ENCODE assay signal across 16 mouse cellular contexts in the genomic region with DNA sequence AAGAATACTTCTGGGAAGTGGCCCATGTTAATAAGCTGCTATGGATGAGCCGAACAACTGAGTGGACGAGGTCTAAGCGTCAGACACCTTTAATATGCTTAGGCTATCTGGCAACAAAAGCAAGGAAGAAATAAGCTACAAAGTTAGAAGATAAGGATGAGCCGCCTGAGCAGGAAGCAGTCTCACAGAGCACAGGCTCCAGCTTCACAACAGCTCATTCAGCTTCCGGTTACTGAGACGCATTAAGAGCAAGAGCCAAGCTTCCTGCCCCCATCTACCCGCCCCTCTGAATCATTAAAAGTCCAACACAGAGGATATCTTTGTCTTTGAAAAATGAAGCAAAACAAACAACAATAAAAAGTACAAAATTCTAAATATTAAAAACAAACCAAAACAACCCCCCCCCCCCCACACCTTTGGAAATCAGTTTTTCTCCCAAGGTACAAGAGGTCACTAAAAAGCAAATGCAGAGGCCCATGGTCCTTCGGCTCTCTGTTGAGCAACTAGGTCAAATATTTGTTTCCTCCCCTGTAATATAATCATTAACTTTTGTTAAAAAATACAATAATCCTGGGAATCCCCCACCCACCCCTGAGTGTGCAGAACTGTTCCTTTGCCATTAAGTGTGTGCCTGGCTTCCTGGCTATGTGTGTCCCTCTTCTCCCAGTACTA. TPM values are rescaled to one million over a fixed set of nuclear protein-coding genes. Genes with fewer than 3 reads are reported as not detected.
DNase-seq lines count a peak whose midpoint lies in the region; ATAC-seq and TF ChIP-seq lines count a peak whose summit lies in the region.
"Had no signal": no experiment of that assay in that cellular context is flagged by ENCODE, and none has a peak within 500 bp of the region (broad histone marks: within the 10 kb centered on the region; RNA-seq: fewer than 3 reads in every experiment).

No protein-coding gene starts in this region.

- H3K9me3 ChIP-seq in lung, embryonic 14.5 days (ENCODE audit: low read depth, low read length): no peaks in the 10 kb centered on the region
- H3K9me3 ChIP-seq in kidney, postnatal 0 days (replicated peaks; ENCODE audit: low read length): no peaks in the 10 kb centered on the region
- H3K9me3 ChIP-seq in liver, embryonic 11.5 days (ENCODE audit: control insufficient read depth, low read length): no peaks in the 10 kb centered on the region
- no peaks in the 10 kb centered on the region for H3K9me3 ChIP-seq in stomach, embryonic 15.5 days
- H3K9me3 ChIP-seq: forebrain, embryonic 10.5 days; G1E; hindbrain, embryonic 12.5 days; neural tube, embryonic 12.5 days had no signal

- no peak overlapping the region for H3K9ac ChIP-seq in lung, embryonic 14.5 days
- H3K9ac ChIP-seq in kidney, postnatal 0 days (ENCODE audit: low read depth, low read length): no peak overlapping the region
- no peak overlapping the region for H3K9ac ChIP-seq in liver, embryonic 11.5 days (ENCODE audit: low read depth, low read length)
- H3K9ac ChIP-seq in stomach, embryonic 15.5 days: no peak overlapping the region
- H3K9ac ChIP-seq: hindbrain, embryonic 12.5 days; neural tube, embryonic 12.5 days had no signal

- peak; percentile 10 for DNase-seq in lung, embryonic 14.5 days
- no peak for DNase-seq in lung, postnatal 4 days
- peak; percentile 18 for DNase-seq in kidney, postnatal 0 days (ENCODE audit: low spot score)
- no peak for DNase-seq in liver, embryonic 11.5 days (ENCODE audit: low spot score)
- no peak for DNase-seq in embryo, embryonic 9.5 days (ENCODE audit: extremely low spot score)
- DNase-seq in frontal cortex, postnatal 14 days (ENCODE audit: low spot score in 2 of 2): no peak
- DNase-seq: cerebellum, adult 9-11 months; gastrocnemius, postnatal 10 days; thymus, postnatal 36 days had no signal

- no peak for ATAC-seq in lung, embryonic 14.5 days (ENCODE audit: insufficient read depth)
- no peak for ATAC-seq in kidney, postnatal 0 days (replicated peaks; ENCODE audit: low FRiP score, low read depth)
- ATAC-seq in liver, embryonic 11.5 days (replicated peaks; ENCODE audit: low FRiP score): peak; percentile 68
- ATAC-seq in stomach, embryonic 15.5 days (ENCODE audit: insufficient read depth, low FRiP score, low read depth): peak; percentile 83
- no peak for ATAC-seq in megakaryocyte progenitor cell, adult 5-6 weeks (replicated peaks; ENCODE audit: poor library complexity)
- ATAC-seq: inflammation-experienced regulatory T-cells, adult 6 months had no signal

- WGBS in lung, embryonic 14.5 days: 52% methylated on average over 8 of the region's 8 CpGs
- WGBS in kidney, postnatal 0 days: 70% methylated on average over 8 of the region's 8 CpGs
- 63% methylated on average over 8 of the region's 8 CpGs for WGBS in liver, embryonic 11.5 days
- 64% methylated on average over 8 of the region's 8 CpGs for WGBS in stomach, embryonic 15.5 days

- no peak for TF ChIP-seq CTCF in lung, embryonic 14.5 days (IDR thresholded peaks at IDR 0.05; ENCODE audit: low read depth)
- no peak for TF ChIP-seq CTCF in kidney, postnatal 0 days (IDR thresholded peaks at IDR 0.05; ENCODE audit: low read depth)

- no peak overlapping the region for H3K27ac ChIP-seq in lung, embryonic 14.5 days (ENCODE audit: low read depth)
- no peak overlapping the region for H3K27ac ChIP-seq in kidney, postnatal 0 days
- peak overlapping the region; percentile 16 for H3K27ac ChIP-seq in liver, embryonic 11.5 days (ENCODE audit: low read depth, low read length)
- H3K27ac ChIP-seq in stomach, embryonic 15.5 days: peak overlapping the region; percentile 52
- H3K27ac ChIP-seq: forebrain, embryonic 10.5 days; hindbrain, embryonic 12.5 days; neural tube, embryonic 12.5 days had no signal

- H3K4me2 ChIP-seq in lung, embryonic 14.5 days: no peak overlapping the region
- no peak overlapping the region for H3K4me2 ChIP-seq in kidney, postnatal 0 days (ENCODE audit: low read length)
- no peak overlapping the region for H3K4me2 ChIP-seq in liver, embryonic 11.5 days
- H3K4me2 ChIP-seq in stomach, embryonic 15.5 days: no peak overlapping the region
- H3K4me2 ChIP-seq: hindbrain, embryonic 12.5 days; neural tube, embryonic 12.5 days had no signal

- no peak overlapping the region for H3K4me3 ChIP-seq in lung, embryonic 14.5 days (ENCODE audit: low read depth, low read length)
- no peak overlapping the region for H3K4me3 ChIP-seq in kidney, postnatal 0 days (replicated peaks; ENCODE audit: low read depth, low read length)
- no peak overlapping the region for H3K4me3 ChIP-seq in liver, embryonic 11.5 days (ENCODE audit: low read depth, low read length)
- H3K4me3 ChIP-seq in stomach, embryonic 15.5 days (replicated peaks): no peak overlapping the region
- H3K4me3 ChIP-seq: forebrain, embryonic 10.5 days; hindbrain, embryonic 12.5 days; neural tube, embryonic 12.5 days had no signal

- H3K27me3 ChIP-seq in lung, embryonic 14.5 days (ENCODE audit: insufficient read depth, low read length): no peaks in the 10 kb centered on the region
- H3K27me3 ChIP-seq in kidney, postnatal 0 days (ENCODE audit: insufficient read depth, low read length): no peaks in the 10 kb centered on the region
- H3K27me3 ChIP-seq in liver, embryonic 11.5 days (replicated peaks; ENCODE audit: control insufficient read depth, insufficient read depth, low read length): no peaks in the 10 kb centered on the region
- no peaks in the 10 kb centered on the region for H3K27me3 ChIP-seq in stomach, embryonic 15.5 days (replicated peaks)
- H3K27me3 ChIP-seq: hindbrain, embryonic 12.5 days; neural tube, embryonic 12.5 days had no signal

- no peaks in the 10 kb centered on the region for H3K4me1 ChIP-seq in lung, embryonic 14.5 days (ENCODE audit: insufficient read depth)
- no peaks in the 10 kb centered on the region for H3K4me1 ChIP-seq in kidney, postnatal 0 days (replicated peaks; ENCODE audit: insufficient read depth, low read length)
- no peaks in the 10 kb centered on the region; the same call in 1 of the 2 replicates for H3K4me1 ChIP-seq in liver, embryonic 11.5 days (replicated peaks; ENCODE audit: control insufficient read depth, insufficient read depth, low read length)
- H3K4me1 ChIP-seq in stomach, embryonic 15.5 days: no peaks in the 10 kb centered on the region
- H3K4me1 ChIP-seq: forebrain, embryonic 10.5 days; hindbrain, embryonic 12.5 days; neural tube, embryonic 12.5 days had no signal

- peaks cover 29% of the 10 kb centered on the region; the same call in 1 of the 2 replicates for H3K36me3 ChIP-seq in lung, embryonic 14.5 days (ENCODE audit: insufficient read depth)
- peaks cover 13% of the 10 kb centered on the region for H3K36me3 ChIP-seq in kidney, postnatal 0 days (ENCODE audit: insufficient read depth, low read length)
- peaks cover 12% of the 10 kb centered on the region for H3K36me3 ChIP-seq in liver, embryonic 11.5 days (ENCODE audit: control insufficient read depth, insufficient read depth, low read length)
- H3K36me3 ChIP-seq in stomach, embryonic 15.5 days: peaks cover 11% of the 10 kb centered on the region; the same call in 1 of the 2 replicates

RNA-seq across cellular contexts. Expression of gene Serpind1, which starts 14.1 kb away (rescaled TPM):
- 0.12 and 0.25 TPM in 2 replicates for polyA plus RNA-seq in lung, embryonic 14.5 days (2014; fragmentation: Nextera tagmentation; extraction: Ambion mirVana)
- polyA plus RNA-seq in kidney, postnatal 0 days (2015; fragmentation: Nextera tagmentation; extraction: Ambion mirVana): 0.14 and 0.21 TPM in 2 replicates
- polyA plus RNA-seq in liver, embryonic 11.5 days (2014; fragmentation: Nextera tagmentation; extraction: Ambion mirVana): 110 and 128 TPM in 2 replicates
- 5.8 and 12.9 TPM in 2 replicates for polyA plus RNA-seq in stomach, embryonic 15.5 days (2015; fragmentation: Nextera tagmentation; extraction: Ambion mirVana)
- not detected in 2 replicates for total RNA-seq in megakaryocyte progenitor cell, adult 5-6 weeks (2015)
- not detected in 2 replicates for total RNA-seq in megakaryocyte progenitor cell, adult 5-6 weeks (2017)
- polyA plus RNA-seq: G1E had no signal

Comparison
In these comparisons a context has a peak if more than half of its experiments do, and no peak if none do; other contexts are left out.
1. DNase-seq: peak in lung, embryonic 14.5 days (single experiment) and kidney, postnatal 0 days (single experiment); none in lung, postnatal 4 days (0 of 2), liver, embryonic 11.5 days (single experiment), embryo, embryonic 9.5 days (single experiment) and frontal cortex, postnatal 14 days (0 of 2).
2. ATAC-seq: peak in liver, embryonic 11.5 days (single experiment) and stomach, embryonic 15.5 days (single experiment); none in lung, embryonic 14.5 days (single experiment), kidney, postnatal 0 days (single experiment) and megakaryocyte progenitor cell, adult 5-6 weeks (single experiment).
3. H3K27ac ChIP-seq: peak in liver, embryonic 11.5 days (single experiment) and stomach, embryonic 15.5 days (single experiment); none in lung, embryonic 14.5 days (single experiment) and kidney, postnatal 0 days (single experiment).